Mouse (Mus musculus) hindbrain, embryonic 10.5 days (tissue): ENCODE results near the gene Gpr171. TPM values are rescaled to one million over a fixed set of nuclear protein-coding genes. Genes with fewer than 3 reads are reported as not detected.
A peak's percentile ranks its signal among the peaks of the same experiment; 100 is the strongest.

ENCODE experiments used
- DNase-seq: peaks from one replicate; pipeline ENCODE4 v3.0.0-alpha.2; 2017; ENCODE audit warnings: low spot score
- H3K27ac ChIP-seq: fragments of 300-500 bp; sonication (generic); 2 replicates; pipeline ENCODE4 v1.5.1; 2016; ENCODE audit warnings: mild to moderate bottlenecking, moderate library complexity
- H3K27me3 ChIP-seq: fragments of 300-500 bp; sonication (generic); 2 replicates; pipeline ENCODE4 v1.6.1; 2016; ENCODE audit warnings: mild to moderate bottlenecking; ENCODE audit not compliant: poor library complexity, insufficient read depth, severe bottlenecking
- H3K36me3 ChIP-seq: fragments of 300-500 bp; sonication (generic); 2 replicates; pipeline ENCODE4 v1.6.1; 2016; ENCODE audit warnings: mild to moderate bottlenecking, moderate library complexity
- H3K4me1 ChIP-seq: fragments of 300-500 bp; sonication (generic); replicated peaks from 2 replicates; pipeline ENCODE4 v1.6.1; 2016; ENCODE audit warnings: mild to moderate bottlenecking
- H3K4me3 ChIP-seq: fragments of 300-500 bp; sonication (generic); 2 replicates; pipeline ENCODE4 v1.5.1; 2016; ENCODE audit warnings: mild to moderate bottlenecking, moderate library complexity
- H3K9me3 ChIP-seq: fragments of 300-500 bp; sonication (generic); 2 replicates; pipeline ENCODE4 v1.6.1; 2016; ENCODE audit warnings: mild to moderate bottlenecking, moderate library complexity
- WGBS: fragments of 180-500 bp; shearing (Covaris S2); methylation state at CpG from one replicate; pipeline ENCODE4 v1.1.7; 2016; 5-methylcytosine and 5-hydroxymethylcytosine counted together
- polyA plus RNA-seq: library from polyadenylated mRNA; unstranded; fragments of >200 nt; fragmentation: Nextera tagmentation; extraction: Ambion mirVana; gene quantifications from 2 replicates; pipeline ENCODE4 v1.2.1, GENCODE M21; 2016

Gpr171 gene
- polyA plus RNA-seq, 1 experiment from 2014 or later = 0.76 TPM

GRCm38 (mm10) chr3:59063431-59063830 lies 38.2 kb downstream of the Gpr171 start:
- Histone ChIP-seq H3K36me3 (0 out of 2 replicates have a peak, but pooled peaks cover 2% of the 10 kb centered on the region), H3K4me1 (peaks cover 14% of the 10 kb centered on the region; the same call in 1 of the 2 replicates), H3K27ac (no peak overlapping the region), H3K9me3 (no peaks in the 10 kb centered on the region), H3K27me3 (no peaks in the 10 kb centered on the region), H3K4me3 (no peak overlapping the region)
- DNase-seq = no peak
- WGBS = 93% methylated on average over 4 of the region's 4 CpGs

- Histone ChIP-seq H3K27ac (peak overlapping the region; percentile 35; the same call in 1 of the 2 replicates), H3K4me3 (no peak overlapping the region), H3K9me3 (no peaks in the 10 kb centered on the region), H3K4me1 (peaks cover 15% of the 10 kb centered on the region; the same call in 1 of the 2 replicates), H3K36me3 (0 out of 2 replicates have a peak, but pooled peaks cover 2% of the 10 kb centered on the region), H3K27me3 (no peaks in the 10 kb centered on the region)
- DNase-seq = no peak
- WGBS = 72% methylated on average over 5 of the region's 5 CpGs
Observed at GRCm38 (mm10) chr3:59062141-59062540, 39.5 kb downstream of the Gpr171 start.

- WGBS = 90% methylated on average over 7 of the region's 7 CpGs
- peaks cover 15% of the 10 kb centered on the region; the same call in 1 of the 2 replicates for H3K4me1 ChIP-seq
- DNase-seq = no peak
- no peak overlapping the region for H3K4me3 ChIP-seq
- H3K27me3 ChIP-seq = no peaks in the 10 kb centered on the region
- no peaks in the 10 kb centered on the region for H3K9me3 ChIP-seq
- 0 out of 2 replicates have a peak, but pooled peaks cover 2% of the 10 kb centered on the region for H3K36me3 ChIP-seq
- H3K27ac ChIP-seq = no peak overlapping the region
Observed at GRCm38 (mm10) chr3:59060131-59060530, 41.5 kb downstream of the Gpr171 start.

- H3K4me1 ChIP-seq = peaks cover 15% of the 10 kb centered on the region; the same call in 1 of the 2 replicates
- no peaks in the 10 kb centered on the region for H3K9me3 ChIP-seq
- WGBS = 5% methylated on average over 7 of the region's 7 CpGs
- peak overlapping the region; percentile 16; the same call in 1 of the 2 replicates for H3K4me3 ChIP-seq
- no peaks in the 10 kb centered on the region for H3K27me3 ChIP-seq
- H3K36me3 ChIP-seq = 0 out of 2 replicates have a peak, but pooled peaks cover under 1% of the 10 kb centered on the region
- DNase-seq = peak; percentile 62
- peak overlapping the region; percentile 24; the same call in 1 of the 2 replicates for H3K27ac ChIP-seq
Observed at GRCm38 (mm10) chr3:59059022-59059541, 42.5 kb downstream of the Gpr171 start.

GRCm38 (mm10) chr3:59054834-59055535 lies 46.6 kb downstream of the Gpr171 start:
- Histone ChIP-seq H3K4me3 (no peak overlapping the region), H3K27ac (no peak overlapping the region), H3K4me1 (peaks cover 10% of the 10 kb centered on the region; the same call in 1 of the 2 replicates), H3K9me3 (no peaks in the 10 kb centered on the region), H3K27me3 (no peaks in the 10 kb centered on the region), H3K36me3 (no peaks in the 10 kb centered on the region)
- 92% methylated on average over 17 of the region's 17 CpGs for WGBS
- DNase-seq = no peak

Other genes starting within 250 kb of the Gpr171 start
- gene Clrn1, start 216.5 kb downstream of the Gpr171 start, polyA plus RNA-seq = 1.3 and 2.3 TPM in 2 replicates
- 3.1 and 3.9 TPM in 2 replicates for gene Med12l, start 96.0 kb downstream of the Gpr171 start, polyA plus RNA-seq
- gene P2ry14, start 51.8 kb upstream of the Gpr171 start, polyA plus RNA-seq = 1.9 and 2.3 TPM in 2 replicates
- 0.26 and 0.31 TPM in 2 replicates for gene Gpr87, start 93.3 kb upstream of the Gpr171 start, polyA plus RNA-seq
- 0.50 and 0.75 TPM in 2 replicates for gene P2ry13, start 109.1 kb upstream of the Gpr171 start, polyA plus RNA-seq
- 1.3 and 2.2 TPM in 2 replicates for gene P2ry12, start 161.1 kb upstream of the Gpr171 start, polyA plus RNA-seq
- 2.8 and 3.2 TPM in 2 replicates for gene Igsf10, start 242.6 kb upstream of the Gpr171 start, polyA plus RNA-seq